Mouse (Mus musculus) ovary, adult 10 weeks (tissue): Measurements from ENCODE around the gene Gm2163. TPM values are rescaled to one million over a fixed set of nuclear protein-coding genes. Genes with fewer than 3 reads are reported as not detected.

Experiments used
- polyA plus RNA-seq: library from polyadenylated mRNA; stranded (reverse); fragments of 350-450 nt; fragmentation: Illumina TruSeq; extraction: RNeasy Lipid Tissue Mini Kit (QIAGEN cat#74804); gene quantifications from one replicate; pipeline ENCODE4 v1.2.3, GENCODE M21; 2014

Gm2163 gene
- polyA plus RNA-seq = 0.20 TPM

DNA sequence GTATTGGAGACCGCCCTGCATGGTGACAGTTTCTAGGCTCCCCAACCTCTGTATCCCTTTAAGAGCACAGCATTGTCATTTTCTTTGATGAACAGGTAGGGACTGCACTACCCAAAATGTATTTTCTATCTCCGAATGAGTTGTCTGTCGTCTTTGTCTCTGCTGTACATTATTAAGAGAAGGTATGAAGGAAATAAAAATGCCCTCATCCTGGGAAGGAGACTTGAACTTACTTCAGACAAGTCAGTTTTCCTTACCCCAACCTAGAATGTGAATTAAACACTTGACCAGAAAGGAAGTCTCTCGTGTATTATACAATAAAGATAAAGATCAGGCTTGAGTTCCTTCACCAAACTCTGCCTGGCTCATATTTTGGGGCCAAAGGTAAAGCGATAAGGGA, at the start of gene Gm2163:
Gene Gm2163 (plus strand): TSS at position 301 of the 400 bp plus-strand sequence.

DNA sequence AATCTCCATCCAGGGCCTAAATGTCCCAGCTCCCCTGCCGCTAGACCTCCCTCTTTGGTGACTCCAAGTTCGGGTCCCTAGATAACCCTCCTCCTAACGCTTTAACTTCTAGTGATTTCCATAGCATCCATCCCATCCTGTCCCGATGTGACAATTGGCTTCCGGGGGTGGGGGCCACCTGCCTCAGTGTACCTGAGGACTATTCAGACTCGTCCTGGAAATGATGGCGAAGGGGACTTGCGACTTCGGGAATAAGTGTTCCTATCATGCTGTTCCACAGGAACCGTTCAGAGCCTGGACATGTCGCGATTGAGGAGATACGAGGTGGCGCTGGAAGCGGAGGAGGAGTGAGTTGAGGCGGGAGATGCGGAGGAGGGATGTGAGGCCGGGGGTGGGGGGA, 27.5 kb upstream of the Gm2163 start, which contains the start of gene Gm21586:
Gene Gm21586 (plus strand): TSS at position 301 of the 400 bp plus-strand sequence.

DNA sequence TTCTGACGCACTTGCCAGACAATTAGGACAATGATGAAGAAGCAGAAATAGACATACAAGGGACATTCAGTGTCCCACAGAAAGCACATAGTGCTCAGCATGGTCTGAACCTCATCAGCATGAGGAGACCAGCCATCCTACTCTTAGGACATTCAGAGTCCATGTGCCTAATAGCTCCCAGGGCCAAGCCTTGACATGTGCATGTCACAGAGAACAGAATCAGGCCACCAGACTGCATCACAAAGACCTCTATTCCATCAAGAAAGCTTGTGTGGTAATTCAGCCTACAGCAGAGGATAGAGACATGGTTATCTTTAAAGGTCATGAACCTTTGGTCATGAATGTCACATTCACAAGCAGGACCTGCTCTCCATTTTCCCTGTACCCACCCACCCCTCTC, 61.5 kb downstream of the Gm2163 start, which contains the start of gene Fam205a2:
Gene Fam205a2 (minus strand): TSS at position 101 of the 400 bp plus-strand sequence.

DNA sequence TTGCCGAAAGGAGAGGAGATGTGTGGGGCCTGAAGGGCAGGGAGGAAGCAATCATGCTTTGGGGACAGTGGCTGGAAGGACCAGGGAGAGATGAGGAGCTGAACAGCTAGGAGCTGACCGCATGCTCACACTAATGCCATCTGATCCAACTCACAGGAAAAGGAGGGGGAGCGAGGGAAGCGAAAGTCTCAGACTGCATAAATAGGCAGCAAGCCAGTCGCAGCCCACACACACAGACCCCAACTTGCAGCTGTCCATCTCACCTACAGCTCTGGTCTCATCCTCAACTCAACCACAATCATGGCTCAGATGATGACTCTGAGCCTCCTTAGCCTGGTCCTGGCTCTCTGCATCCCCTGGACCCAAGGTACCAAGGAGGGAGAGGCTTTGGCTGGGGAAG, 145.3 kb downstream of the Gm2163 start, which contains the start of gene Gm10591:
Gene Gm10591 (plus strand): TSS at position 301 of the 400 bp plus-strand sequence.

DNA sequence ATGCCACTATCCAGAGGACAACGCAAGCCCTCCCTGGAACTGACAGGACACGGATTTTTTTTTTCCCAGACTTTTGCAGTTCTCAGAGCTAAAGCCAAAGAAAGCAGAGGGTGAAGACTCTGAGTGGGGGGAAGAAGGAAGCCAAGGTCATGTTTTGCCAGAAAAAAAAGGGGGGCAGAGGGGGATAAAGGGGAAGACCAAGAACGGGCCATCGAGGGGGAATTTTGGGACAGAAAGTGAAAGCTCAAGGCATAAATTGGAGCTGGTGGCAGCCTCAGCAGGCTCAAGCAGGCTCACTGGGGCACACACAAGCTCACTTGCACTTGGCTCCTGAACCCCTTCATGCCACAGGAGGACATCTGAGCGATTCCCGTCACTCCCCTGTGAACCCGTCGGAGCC, 162.9 kb downstream of the Gm2163 start, which contains the start of gene Gm2564:
Gene Gm2564 (plus strand): TSS at position 301 of the 400 bp plus-strand sequence.

Other genes with a start within 250 kb of the Gm2163 start
- gene Gm10600, start 226.1 kb upstream of the Gm2163 start, polyA plus RNA-seq = 1.3 TPM
- gene Ccl21b, start 211.0 kb upstream of the Gm2163 start, polyA plus RNA-seq = 6.1 TPM
- gene Gm21953, start 172.5 kb upstream of the Gm2163 start, polyA plus RNA-seq = not detected
- gene Fam205a3, start 148.4 kb upstream of the Gm2163 start, polyA plus RNA-seq = not detected
- not detected for gene Gm21586, start 27.4 kb upstream of the Gm2163 start, polyA plus RNA-seq
- not detected for gene Fam205a2, start 61.4 kb downstream of the Gm2163 start, polyA plus RNA-seq
- gene Gm10591, start 145.4 kb downstream of the Gm2163 start, polyA plus RNA-seq = 6.1 TPM
- gene Gm2564, start 163.0 kb downstream of the Gm2163 start, polyA plus RNA-seq = not detected
- not detected for gene Ccl27b, start 188.5 kb downstream of the Gm2163 start, polyA plus RNA-seq
- not detected for gene Il11ra2, start 195.1 kb downstream of the Gm2163 start, polyA plus RNA-seq